Mouse (Mus musculus) gastrocnemius, postnatal 14 days (tissue): ENCODE measurements around the gene Mrpl9. TPM values are rescaled to one million over a fixed set of nuclear protein-coding genes. Genes with fewer than 3 reads are reported as not detected.

ENCODE experiments used
- DNase-seq: peaks from one replicate; pipeline ENCODE4 v3.0.0; 2021; ENCODE audit warnings: mixed read lengths
- intact Hi-C: fragments of 180-260 bp; cut with DNase I; formaldehyde crosslinking; loops from one replicate; pipeline ENCODE4 v1.15.1; 2025; ENCODE audit warnings: low total_unique reads
- total RNA-seq, 2 experiments: library from RNA; stranded (reverse); gene quantifications; 2 replicates each; pipeline ENCODE4 v1.2.3; 2021

The Mrpl9 gene
- total RNA-seq, 2 experiments from 2014 or later, result 40.4 to 47.1 TPM

DNA sequence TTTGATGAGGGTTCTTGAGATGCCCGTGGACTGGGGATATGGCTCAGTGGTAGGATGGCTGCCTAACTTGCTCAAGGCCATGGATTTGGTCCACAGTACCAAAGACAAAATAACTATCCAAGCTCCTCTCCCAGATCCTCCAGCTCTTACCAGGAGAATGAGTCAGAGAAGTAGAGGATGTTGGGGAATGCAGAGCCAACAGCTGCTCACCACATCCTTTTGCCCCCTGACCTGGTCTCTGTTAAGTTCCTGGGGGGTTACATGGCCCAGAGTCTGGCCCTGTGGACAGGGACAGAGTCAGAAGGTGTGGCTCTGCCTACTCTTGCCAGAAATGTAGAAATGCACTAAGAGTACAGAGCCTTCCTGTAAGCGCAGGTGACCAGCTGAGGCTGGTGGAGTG is 16.7 kb downstream of the Mrpl9 start:
- no peak for DNase-seq
- intact Hi-C loops, result loop anchor here (5.0 kb wide), 1 partner anchor 142 kb away; no protein-coding TSS in a partner anchor

DNA sequence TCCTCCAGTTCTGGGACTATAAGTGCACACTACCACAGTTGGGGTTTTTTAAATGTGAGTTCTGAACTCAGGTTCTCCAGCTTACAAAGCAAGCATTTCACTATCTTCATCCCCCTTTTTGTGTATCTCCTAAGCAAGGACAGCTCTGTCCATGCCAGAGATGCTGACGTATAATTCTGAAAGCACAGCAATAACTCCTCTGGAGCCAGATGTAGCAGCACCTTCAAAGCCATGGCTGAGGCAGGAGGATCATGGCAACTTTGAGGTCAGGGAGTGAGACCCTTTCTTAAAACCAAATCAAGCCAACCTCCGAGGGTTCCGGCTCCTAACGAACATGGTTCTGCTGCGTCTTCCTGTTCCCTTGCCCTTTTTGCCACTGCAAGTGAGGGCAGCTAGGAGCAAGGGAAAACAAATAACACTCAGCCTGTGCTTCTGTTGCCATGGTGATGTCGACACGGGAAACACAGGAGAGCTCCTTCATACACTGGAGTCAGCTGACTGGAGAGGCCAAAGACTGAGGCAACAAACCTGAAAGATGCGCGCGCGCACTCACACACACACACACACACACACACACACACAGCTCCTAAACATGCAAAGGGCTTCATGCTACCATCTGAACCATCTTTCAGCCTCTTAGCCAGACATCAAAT is 20.9 kb downstream of the Mrpl9 start:
- no peak for DNase-seq
- intact Hi-C loops, result no loop called here

DNA sequence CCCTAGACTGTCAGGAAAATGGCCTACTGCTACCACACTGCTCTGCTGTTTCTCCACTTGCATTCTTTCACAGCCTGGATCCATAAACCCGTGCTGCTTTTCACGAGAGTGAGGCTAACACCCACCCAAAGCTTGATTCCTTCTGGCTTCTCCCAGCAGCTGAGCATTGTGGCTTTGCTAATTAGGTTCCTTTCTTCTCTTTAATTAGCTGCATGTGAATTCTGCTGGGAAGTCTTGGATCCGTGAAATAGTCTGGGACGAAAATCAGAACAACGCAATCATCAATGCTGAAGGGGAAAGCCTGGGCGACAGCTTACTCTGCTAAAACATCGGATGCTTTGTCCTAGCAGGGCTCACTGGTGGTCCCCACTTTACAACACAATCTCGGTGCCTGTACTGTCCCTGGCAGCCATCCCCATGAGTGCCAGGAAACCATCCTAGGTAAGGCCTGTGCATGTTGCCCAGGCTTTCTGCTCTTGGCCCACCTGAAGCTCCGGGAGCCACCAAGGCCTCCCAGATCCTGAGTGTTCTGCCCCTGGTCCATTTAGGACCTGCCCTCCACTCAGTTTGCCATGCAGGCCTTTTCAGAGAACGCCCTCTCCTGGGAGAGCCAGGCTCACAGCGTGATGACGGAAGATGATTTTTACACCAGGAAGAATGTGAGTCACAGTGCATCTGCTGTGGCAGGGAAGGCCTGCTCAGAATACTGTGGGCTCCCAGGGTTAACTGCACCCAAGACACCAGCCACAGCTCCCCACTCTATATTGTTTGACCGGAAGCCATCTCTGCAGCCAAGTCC is 22.7 kb downstream of the Mrpl9 start:
- DNase-seq, result no peak

DNA sequence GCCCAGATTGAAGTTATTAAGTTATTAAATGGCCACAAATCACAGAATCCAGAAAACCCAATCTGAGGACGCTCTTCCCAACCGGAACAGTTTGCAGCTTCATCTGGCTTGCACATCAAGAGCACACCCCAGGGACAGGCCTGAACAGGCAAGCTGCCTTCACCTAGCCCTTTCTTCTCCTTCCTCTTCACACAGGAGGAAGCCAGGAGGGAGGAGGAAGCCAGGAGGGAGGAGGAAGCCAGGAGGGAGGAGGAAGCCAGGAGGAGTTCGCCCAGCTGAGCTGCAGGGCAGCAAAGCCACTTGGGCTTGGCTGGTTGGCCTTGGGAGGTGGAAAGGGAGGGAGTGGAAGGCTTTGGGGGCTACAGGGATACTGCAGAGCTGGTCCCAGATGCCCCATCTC is 25.8 kb downstream of the Mrpl9 start:
- DNase-seq, result no peak
- intact Hi-C loops, result no loop called here

More for the DNA sequence above, 22.7 kb downstream of the Mrpl9 start:
- intact Hi-C loops, result no loop called here

DNA sequence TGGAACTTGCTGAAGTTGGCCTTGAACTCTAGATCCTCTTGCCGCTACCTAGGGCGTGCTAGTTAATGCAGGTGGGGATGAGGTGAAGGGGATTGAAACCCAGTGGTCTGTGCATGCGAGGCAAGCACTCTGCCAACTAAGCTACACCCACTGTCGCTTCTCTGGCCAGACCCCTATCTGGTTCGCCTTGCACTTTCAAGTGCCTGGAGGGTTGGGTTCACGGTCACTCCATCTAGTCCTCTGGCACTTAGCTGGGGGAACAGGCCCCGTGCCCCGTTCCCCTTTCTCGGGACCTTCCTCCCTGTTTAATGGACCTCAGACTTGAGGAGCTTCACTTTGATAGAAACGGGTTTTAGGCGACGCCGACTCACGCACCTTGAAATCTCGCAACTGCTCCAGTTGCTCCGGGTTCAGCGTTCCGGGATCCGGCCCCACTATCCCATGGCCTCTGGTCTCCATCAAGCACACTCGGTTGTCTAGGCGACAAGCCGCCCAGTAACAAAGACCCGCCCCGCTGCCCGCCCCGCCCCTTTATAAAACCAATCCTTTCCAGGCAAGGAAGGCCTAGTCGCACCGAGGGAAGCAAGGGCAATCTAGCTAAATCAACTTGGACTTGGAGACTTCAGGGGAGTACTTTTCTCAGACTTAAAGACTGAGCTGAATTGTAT is 29.5 kb downstream of the Mrpl9 start:
- intact Hi-C loops, result no loop called here
- peak; percentile 41 for DNase-seq

DNA sequence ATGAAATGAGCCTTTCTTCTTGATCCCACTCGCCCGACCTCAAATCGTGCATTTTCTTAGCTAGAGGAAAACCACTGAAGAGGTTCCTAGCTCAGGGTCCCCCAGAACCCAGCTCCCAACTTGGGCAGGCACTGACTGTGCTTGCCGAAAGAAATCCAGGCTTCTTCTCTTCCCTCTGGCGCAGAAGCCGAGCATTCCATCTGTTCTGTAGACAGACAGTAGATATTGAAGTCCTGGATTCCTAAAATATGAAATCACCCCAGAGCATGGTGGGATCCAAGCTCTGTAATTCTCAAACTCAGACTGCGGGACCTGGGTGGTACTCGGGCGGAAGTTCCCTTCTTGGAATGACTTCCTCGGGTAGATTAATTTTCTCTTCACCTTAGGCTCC is 30.0 kb downstream of the Mrpl9 start:
- intact Hi-C loops, result no loop called here
- DNase-seq, result no peak

DNA sequence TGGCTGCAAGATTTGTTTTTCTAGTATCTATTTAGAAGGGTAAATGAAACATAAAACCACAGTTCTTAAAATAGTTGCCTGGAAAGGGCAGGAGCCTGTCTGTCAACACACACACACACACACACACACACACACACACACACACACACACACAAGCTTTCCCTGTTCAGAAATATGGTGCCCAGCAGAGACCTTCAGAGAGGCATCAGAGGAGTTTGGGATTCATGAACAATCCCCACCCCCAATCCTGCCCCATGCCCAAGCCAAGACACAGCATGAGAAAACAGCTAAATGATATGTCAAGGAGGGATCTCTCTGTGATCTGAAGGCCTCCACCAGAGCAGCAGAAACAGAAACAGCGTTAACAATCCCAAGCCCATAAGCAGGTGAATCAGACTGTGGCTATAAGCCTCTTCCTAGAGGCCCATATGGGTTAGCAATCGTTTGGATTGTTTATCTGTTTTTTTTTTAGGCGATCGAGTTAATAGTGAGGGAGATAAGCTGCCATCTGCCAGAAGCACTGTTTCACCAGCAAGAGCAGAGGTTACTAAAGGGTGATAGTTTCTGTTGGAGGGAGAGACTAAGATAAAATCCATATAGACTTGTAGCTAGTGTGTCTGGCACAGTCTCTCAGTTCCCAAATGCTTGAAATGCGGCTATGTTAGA is 30.6 kb downstream of the Mrpl9 start:
- intact Hi-C loops, result no loop called here
- DNase-seq, result no peak

DNA sequence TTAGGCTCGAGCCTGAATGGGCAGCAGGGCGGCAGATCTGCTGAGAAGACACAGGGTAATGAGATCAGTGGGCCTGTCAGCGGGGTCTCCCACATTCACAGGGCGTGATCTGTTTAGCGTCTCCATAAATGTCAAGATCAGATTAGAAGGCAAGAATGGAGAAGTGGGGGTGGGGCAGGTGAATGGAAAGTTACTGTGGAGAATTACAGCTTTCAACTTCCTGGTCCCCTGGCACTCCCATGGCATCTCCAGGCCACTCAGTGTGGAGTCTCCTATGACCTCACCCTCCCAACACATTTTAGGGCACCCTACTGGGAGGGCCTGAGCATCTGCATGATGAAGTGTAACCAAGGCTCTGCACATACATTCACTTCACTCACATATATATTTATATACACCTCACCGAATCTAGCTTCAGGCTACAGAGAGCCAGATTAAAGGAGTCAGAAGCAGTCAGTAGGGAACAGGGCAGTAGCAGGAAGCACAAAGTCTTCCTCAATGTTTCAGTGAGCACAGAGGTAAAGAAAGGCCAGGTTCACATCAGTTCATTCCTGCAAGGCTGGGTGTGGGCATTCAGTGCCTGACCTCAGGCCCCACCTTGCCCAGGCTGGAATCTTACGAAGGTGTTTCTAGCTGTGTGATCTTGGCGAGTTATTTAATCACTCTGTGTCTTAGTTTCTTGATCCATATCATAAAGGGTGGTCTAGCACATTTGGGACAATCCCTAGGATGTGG is 33.4 kb downstream of the Mrpl9 start:
- no peak for DNase-seq
- intact Hi-C loops, result no loop called here

DNA sequence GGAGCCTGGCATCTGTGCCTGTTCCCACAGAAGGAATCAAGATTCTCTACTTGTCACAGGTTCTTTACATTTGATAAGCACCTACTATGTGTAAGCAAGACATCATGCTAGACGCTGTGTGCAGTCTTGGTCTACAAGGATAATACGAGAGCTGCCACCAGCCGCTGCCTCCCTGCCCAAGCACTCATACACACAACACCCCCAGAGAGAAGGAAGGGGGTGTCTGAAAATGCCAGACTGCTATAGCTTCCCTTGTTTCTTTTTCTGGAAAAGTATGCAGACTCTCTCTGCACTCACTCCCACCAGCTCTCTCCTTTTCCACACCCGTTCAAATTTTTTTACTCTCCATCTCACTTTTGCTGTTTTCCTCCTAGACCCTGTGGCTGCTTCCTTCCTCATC is 34.3 kb downstream of the Mrpl9 start:
- intact Hi-C loops, result no loop called here

DNA sequence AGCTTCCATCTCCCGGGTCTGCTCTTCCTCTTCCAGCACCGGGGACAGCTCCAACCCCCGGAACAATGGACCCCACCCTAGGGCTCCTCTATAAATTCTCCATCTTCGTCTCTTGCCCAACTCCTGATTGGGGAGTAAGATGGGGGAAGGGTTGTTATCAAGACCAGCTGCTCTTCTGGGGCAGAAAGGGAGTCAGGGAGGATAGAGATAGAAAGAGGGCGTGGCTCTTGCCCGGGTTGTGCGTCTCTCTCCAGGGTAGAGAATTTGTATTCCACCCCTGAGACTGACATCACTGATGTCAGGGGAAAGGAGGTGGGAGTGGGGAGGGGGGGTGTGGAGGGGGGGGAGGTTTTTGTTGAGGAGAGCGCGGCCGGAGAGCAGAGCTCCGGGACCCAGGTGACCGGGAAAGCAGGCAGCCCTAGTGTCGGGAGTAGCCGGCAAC is 34.9 kb downstream of the Mrpl9 start, which contains the start of gene Celf3:
Gene Celf3, plus strand, starts transcription at position 315 of the 442 bp plus-strand sequence.
- intact Hi-C loops, result no loop called here
- DNase-seq, result no peak

More for the DNA sequence above, 34.3 kb downstream of the Mrpl9 start:
- DNase-seq, result no peak

DNA sequence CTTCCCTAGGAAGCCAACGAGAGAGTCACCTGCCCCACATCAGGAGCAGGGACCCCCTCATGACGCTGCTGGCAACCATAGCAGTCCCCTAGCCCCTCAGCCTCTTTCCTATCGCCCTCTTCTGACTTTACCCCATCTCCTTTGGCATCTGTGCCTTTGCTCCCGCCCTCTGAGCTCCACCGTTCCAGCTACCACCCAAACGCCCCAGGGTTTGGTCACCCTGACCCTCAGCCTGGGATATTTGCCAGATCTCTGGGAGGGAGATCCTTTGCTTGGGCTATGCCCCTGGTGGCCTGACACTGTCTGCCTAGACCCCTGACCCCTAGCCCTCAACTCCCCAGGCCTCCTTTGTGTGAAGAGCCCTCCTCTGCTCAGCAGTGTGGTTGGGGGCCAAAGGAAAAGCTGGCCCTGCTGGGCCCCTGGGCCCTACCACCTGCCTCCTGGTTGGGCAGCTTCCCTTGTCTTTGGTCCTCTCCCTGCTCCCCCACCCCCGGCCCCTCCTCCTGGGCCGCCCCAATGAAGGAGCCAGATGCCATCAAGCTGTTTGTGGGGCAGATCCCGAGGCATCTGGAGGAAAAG is 35.6 kb downstream of the Mrpl9 start:
- intact Hi-C loops, result no loop called here
- DNase-seq, result no peak

DNA sequence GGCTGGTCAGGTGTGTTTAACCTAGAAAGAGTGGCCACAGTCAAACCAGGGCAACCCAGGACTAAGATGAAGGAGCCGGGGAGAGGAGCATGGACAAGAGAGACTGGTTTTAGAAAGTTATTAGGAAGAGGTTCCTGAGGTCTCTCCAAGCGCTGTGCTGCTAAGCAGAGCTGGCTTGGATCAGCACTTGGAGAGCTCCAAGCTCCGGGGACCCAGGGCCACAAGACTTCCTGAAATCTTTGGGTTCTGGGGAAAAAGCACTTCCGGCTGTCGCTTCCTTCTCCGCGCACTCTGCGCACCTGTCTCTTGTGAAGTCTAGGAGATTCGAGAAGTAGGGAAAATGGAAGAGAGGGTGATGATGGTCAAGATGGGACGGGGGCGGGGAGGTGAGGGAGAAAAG is 36.4 kb downstream of the Mrpl9 start:
- no peak for DNase-seq
- intact Hi-C loops, result no loop called here

DNA sequence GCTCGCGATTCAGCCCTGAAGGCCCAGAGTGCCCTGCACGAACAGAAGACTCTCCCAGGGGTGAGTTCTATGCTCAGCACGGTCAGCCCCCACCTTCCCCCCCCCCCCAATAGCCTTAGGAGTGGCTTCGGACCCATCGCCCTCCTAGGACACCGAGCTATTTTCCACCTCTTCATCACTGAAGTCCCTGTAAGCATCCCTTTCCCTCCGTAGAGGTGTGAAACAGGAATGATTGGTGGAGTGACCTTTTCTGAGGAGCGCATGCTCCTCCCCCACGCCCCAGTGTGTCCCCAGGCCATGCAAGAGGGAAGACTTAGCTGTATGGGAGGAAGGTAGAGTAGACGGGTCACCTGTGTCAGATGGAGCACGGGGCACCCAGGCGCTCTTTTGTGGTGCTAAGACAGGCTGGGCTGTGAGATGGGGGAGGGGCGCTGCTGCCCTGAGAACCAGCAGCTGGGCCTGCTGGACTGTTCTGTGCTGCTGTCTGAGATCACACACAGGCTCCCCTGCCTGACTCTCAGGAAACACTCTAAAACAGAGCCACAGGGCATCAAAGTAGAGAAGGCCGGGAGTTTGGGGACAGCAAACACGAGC is 37.3 kb downstream of the Mrpl9 start, which contains the start of gene Riiad1:
Gene Riiad1, minus strand, starts transcription at position 51 of the 594 bp plus-strand sequence.
- no peak for DNase-seq
- intact Hi-C loops, result no loop called here

DNA sequence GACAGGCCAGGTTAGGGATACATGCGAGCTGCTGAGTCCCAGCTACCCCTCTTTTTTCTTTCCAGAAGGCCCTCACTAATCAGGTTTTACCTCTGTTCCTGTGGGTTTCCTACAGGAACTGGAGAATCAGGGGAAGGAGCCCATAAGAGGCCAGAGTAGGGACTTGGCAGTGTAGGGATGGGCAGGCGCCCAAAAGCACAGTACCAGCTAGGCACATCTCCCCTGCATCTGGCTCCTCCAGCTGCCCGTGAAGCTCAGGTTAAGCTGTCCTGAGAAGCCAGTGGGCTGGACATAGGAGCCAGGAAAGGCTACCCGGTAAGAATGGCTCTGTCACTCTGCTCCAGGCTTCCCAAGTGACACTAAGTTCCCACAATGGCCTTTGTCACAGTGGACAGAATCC is 38.3 kb downstream of the Mrpl9 start:
- intact Hi-C loops, result no loop called here
- no peak for DNase-seq

DNA sequence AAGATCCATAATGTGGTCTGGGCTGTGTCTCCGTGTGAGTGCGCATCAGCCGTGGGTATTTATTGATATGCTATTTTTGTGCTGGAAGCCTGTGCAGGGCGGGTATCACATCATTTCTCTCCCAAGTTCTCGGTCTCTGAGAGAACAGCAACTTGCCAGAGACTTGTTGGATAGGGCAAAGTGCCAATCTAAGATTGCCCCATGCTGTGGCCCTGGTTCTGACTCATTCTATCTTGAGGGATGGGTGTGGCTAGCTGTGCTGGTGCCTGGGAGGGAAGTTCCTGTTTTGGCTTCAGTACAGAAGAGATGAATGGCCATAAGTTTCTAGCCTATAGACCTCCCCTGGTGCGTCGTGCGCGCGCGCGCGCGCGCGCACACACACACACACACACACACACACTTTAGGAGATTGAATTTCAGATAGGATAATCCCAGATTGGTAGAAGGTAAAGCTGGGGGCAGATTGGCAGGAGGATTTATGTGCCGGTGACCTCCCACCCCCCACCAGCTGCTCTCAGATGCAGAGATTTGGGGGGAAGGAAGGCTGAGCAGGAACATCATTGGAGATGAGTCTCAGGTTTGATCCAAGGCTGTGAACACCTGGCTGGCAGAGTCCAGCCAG is 39.8 kb downstream of the Mrpl9 start:
- DNase-seq, result no peak
- intact Hi-C loops, result no loop called here

DNA sequence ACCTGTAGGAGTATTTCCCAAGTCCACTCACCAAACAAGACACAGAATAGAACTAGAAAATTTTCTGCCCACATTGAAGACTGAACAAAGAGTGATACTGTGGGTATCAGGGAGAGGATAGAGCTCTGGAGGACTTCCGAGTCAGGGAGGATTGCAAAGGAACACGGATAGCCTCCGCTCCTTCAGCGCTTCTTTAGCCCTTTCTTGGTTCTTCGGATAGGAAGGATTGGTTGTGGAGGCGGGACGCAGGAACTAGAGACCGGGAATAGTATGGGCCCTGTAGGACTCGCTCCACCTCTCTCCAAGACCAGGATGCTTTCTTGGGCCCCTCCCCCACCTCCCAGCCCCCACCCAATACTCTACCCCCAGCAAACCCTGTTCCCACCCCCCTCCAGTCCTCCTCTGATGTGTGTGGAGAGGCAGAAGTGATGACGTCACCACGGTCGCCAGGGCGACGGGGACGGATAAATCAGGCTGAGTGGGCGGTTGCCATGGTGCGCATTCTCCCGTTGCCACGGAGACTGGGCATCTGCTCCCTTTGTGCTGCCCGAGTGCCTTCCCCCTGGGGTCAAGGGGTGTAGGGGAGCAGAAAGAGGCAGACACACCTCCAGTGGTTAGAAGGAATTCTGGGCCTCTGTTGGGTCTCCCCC is 40.8 kb downstream of the Mrpl9 start:
- DNase-seq, result no peak
- intact Hi-C loops, result no loop called here

DNA sequence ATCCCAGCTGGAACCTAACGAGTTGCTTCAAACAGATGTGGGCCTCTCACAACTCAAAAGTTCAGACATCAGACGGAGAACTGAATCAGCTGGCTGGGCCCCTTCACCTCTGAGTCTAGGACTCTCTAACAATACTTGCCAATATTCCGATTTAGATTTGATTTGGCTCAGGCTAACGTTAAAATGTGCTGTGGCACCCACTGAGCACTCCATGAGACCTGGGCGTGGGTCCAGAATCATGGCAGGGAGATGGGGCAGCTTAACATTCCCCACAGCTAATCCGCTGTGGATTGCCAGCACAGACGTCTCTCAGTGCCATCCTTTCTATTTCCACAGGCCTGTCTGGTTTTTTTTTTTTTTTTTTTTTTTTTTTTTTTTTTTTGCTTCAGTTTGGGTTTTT is 42.8 kb downstream of the Mrpl9 start:
- no peak for DNase-seq
- intact Hi-C loops, result no loop called here

DNA sequence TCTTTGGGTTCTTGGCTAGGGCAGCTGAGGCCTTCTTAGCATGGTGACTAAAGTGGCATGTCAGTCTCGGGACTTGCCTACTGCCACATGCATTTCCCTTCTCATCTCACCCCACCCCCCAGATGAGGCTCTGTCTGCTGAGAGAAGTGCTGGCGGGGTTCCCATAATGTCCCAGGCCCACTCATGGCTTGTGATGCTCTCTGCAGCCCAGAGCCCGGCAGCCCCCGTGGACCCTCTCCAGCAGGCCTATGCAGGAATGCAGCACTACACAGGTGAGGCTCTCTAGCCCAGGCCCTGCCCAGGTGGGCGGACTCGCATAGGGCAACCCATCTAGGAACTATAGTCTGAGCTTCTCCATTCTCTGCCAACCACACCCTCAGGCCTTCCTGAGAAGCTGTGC is 44.5 kb downstream of the Mrpl9 start:
- intact Hi-C loops, result no loop called here
- DNase-seq, result no peak
